Mouse (Mus musculus) kidney, embryonic 16.5 days (tissue): ENCODE measurements around the gene Ttf1. TPM values are rescaled to one million over a fixed set of nuclear protein-coding genes. Genes with fewer than 3 reads are reported as not detected.

Experiments
- ATAC-seq: fragments of 200-750 bp; cut with Nextera tagmentation; 2 replicates; pipeline ENCODE4 v1.8.0; 2017; ENCODE audit warnings: moderate TSS enrichment; ENCODE audit not compliant: low FRiP score, low TSS enrichment
- H3K27ac ChIP-seq: fragments of 300-500 bp; sonication (generic); 2 replicates; pipeline ENCODE4 v1.5.1; 2014; ENCODE audit warnings: low read length
- H3K27me3 ChIP-seq: fragments of 300-500 bp; sonication (generic); 2 replicates; pipeline ENCODE4 v1.6.1; 2014; ENCODE audit warnings: low read length, control low read depth, mixed read lengths; ENCODE audit not compliant: insufficient read depth
- H3K36me3 ChIP-seq: fragments of 300-500 bp; sonication (generic); 2 replicates; pipeline ENCODE4 v1.6.1; 2014; ENCODE audit warnings: low read length, control low read depth, mixed read lengths; ENCODE audit not compliant: insufficient read depth
- H3K4me1 ChIP-seq: fragments of 300-500 bp; sonication (generic); 2 replicates; pipeline ENCODE4 v1.6.1; 2014; ENCODE audit warnings: low read length, control low read depth, mixed read lengths; ENCODE audit not compliant: insufficient read depth
- H3K4me2 ChIP-seq: fragments of 300-500 bp; sonication (generic); replicated peaks from 2 replicates; pipeline ENCODE4 v1.6.1; 2014; ENCODE audit warnings: low read depth, low read length
- H3K4me3 ChIP-seq: fragments of 300-500 bp; sonication (generic); 2 replicates; pipeline ENCODE4 v1.5.1; 2014; ENCODE audit warnings: mild to moderate bottlenecking, low read length
- H3K9ac ChIP-seq: fragments of 300-500 bp; sonication (generic); replicated peaks from 2 replicates; pipeline ENCODE4 v1.6.1; 2014; ENCODE audit warnings: low read length
- H3K9me3 ChIP-seq: fragments of 300-500 bp; sonication (generic); 2 replicates; pipeline ENCODE4 v1.6.1; 2016; ENCODE audit warnings: low read length, control low read depth
- WGBS: fragments of 180-500 bp; shearing (Covaris S2); extraction: QIAGEN DNeasy Blood & Tissue Kit; methylation state at CpG from one replicate; pipeline ENCODE4 v1.1.7; 2014; 5-methylcytosine and 5-hydroxymethylcytosine counted together
- polyA plus RNA-seq: library from polyadenylated mRNA; unstranded; fragments of >200 nt; fragmentation: Nextera tagmentation; extraction: Ambion mirVana; gene quantifications from 2 replicates; pipeline ENCODE4 v1.2.1, GENCODE M21; 2015

Gene Ttf1
- polyA plus RNA-seq, 1 experiment from 2014 or later = 10.2 TPM

GRCm38 (mm10) chr2:29053802-29054544 lies 6.1 kb upstream of the Ttf1 start:
- Histone ChIP-seq H3K27me3 (peaks cover 27% of the 10 kb centered on the region), H3K9ac (peak overlapping the region; percentile 74), H3K27ac (no peak overlapping the region), H3K4me1 (peaks cover 7% of the 10 kb centered on the region), H3K4me3 (peak overlapping the region; percentile 57), H3K9me3 (no peaks in the 10 kb centered on the region), H3K36me3 (no peaks in the 10 kb centered on the region), H3K4me2 (peak overlapping the region; percentile 88)
- 2% methylated on average over 20 of the region's 20 CpGs for WGBS
- peak; percentile 57 for ATAC-seq

- 2% methylated on average over 30 of the region's 30 CpGs for WGBS
- ATAC-seq = peak; percentile 39; the same call in 1 of the 2 replicates
- no peaks in the 10 kb centered on the region for H3K9me3 ChIP-seq
- H3K36me3 ChIP-seq = no peaks in the 10 kb centered on the region
- peak overlapping the region; percentile 88 for H3K4me2 ChIP-seq
- no peak overlapping the region for H3K27ac ChIP-seq
- H3K4me3 ChIP-seq = peak overlapping the region; percentile 57
- H3K9ac ChIP-seq = peak overlapping the region; percentile 74
- H3K27me3 ChIP-seq = peaks cover 27% of the 10 kb centered on the region
- peaks cover 7% of the 10 kb centered on the region for H3K4me1 ChIP-seq
Observed at GRCm38 (mm10) chr2:29054545-29054935, 5.5 kb upstream of the Ttf1 start.

GRCm38 (mm10) chr2:29054991-29055390 lies 5.1 kb upstream of the Ttf1 start, which contains the start of gene Cfap77:
TSS of gene Cfap77 (minus strand) at chr2:29055066.
- peaks cover 7% of the 10 kb centered on the region for H3K4me1 ChIP-seq
- peak; percentile 83 for ATAC-seq
- peak within 1 kb of the TSS; percentile 74 for H3K9ac ChIP-seq
- peak within 1 kb of the TSS; percentile 57 for H3K4me3 ChIP-seq
- H3K27me3 ChIP-seq = peaks cover 27% of the 10 kb centered on the region
- peak within 1 kb of the TSS; percentile 88 for H3K4me2 ChIP-seq
- no peaks in the 10 kb centered on the region for H3K36me3 ChIP-seq
- H3K9me3 ChIP-seq = no peaks in the 10 kb centered on the region
- H3K27ac ChIP-seq = no peak within 1 kb of the TSS
- under 1% methylated on average over 25 of the region's 25 CpGs for WGBS

- Histone ChIP-seq H3K9ac (no peak overlapping the region), H3K9me3 (no peaks in the 10 kb centered on the region), H3K4me2 (no peak overlapping the region), H3K4me3 (no peak overlapping the region), H3K4me1 (peaks cover 9% of the 10 kb centered on the region), H3K27ac (no peak overlapping the region), H3K27me3 (no peaks in the 10 kb centered on the region), H3K36me3 (peaks cover 21% of the 10 kb centered on the region)
- WGBS = 91% methylated on average over 6 of the region's 6 CpGs
- ATAC-seq = no peak
Observed at GRCm38 (mm10) chr2:29065796-29066195, 5.7 kb downstream of the Ttf1 start.

GRCm38 (mm10) chr2:29066410-29066809 lies 6.3 kb downstream of the Ttf1 start:
- H3K27me3 ChIP-seq = no peaks in the 10 kb centered on the region
- peaks cover 27% of the 10 kb centered on the region for H3K36me3 ChIP-seq
- H3K4me3 ChIP-seq = no peak overlapping the region
- H3K27ac ChIP-seq = no peak overlapping the region
- H3K9me3 ChIP-seq = no peaks in the 10 kb centered on the region
- ATAC-seq = 0 out of 2 replicates have a peak, but pooled peaks have one; percentile 6
- 54% methylated on average over 7 of the region's 7 CpGs for WGBS
- no peak overlapping the region for H3K9ac ChIP-seq
- H3K4me1 ChIP-seq = peaks cover 2% of the 10 kb centered on the region; the same call in 1 of the 2 replicates
- H3K4me2 ChIP-seq = no peak overlapping the region

GRCm38 (mm10) chr2:29074676-29075075 lies 14.6 kb downstream of the Ttf1 start:
- Histone ChIP-seq H3K4me3 (no peak overlapping the region), H3K27ac (no peak overlapping the region), H3K4me1 (no peaks in the 10 kb centered on the region), H3K9me3 (no peaks in the 10 kb centered on the region), H3K36me3 (peaks cover 68% of the 10 kb centered on the region), H3K27me3 (no peaks in the 10 kb centered on the region), H3K9ac (no peak overlapping the region), H3K4me2 (no peak overlapping the region)
- ATAC-seq = no peak
- 93% methylated on average over 7 of the region's 7 CpGs for WGBS

- no peak overlapping the region for H3K9ac ChIP-seq
- H3K4me1 ChIP-seq = no peaks in the 10 kb centered on the region
- H3K4me3 ChIP-seq = no peak overlapping the region
- ATAC-seq = no peak
- 89% methylated on average over 11 of the region's 11 CpGs for WGBS
- H3K4me2 ChIP-seq = no peak overlapping the region
- H3K27me3 ChIP-seq = no peaks in the 10 kb centered on the region
- no peaks in the 10 kb centered on the region for H3K9me3 ChIP-seq
- peaks cover 68% of the 10 kb centered on the region for H3K36me3 ChIP-seq
- H3K27ac ChIP-seq = no peak overlapping the region
Observed at GRCm38 (mm10) chr2:29075331-29076070, 15.4 kb downstream of the Ttf1 start.

GRCm38 (mm10) chr2:29076226-29076625 lies 16.2 kb downstream of the Ttf1 start:
- H3K4me2 ChIP-seq = no peak overlapping the region
- H3K36me3 ChIP-seq = peaks cover 68% of the 10 kb centered on the region
- no peak overlapping the region for H3K27ac ChIP-seq
- no peak overlapping the region for H3K4me3 ChIP-seq
- no peaks in the 10 kb centered on the region for H3K4me1 ChIP-seq
- no peaks in the 10 kb centered on the region for H3K9me3 ChIP-seq
- ATAC-seq = no peak
- H3K27me3 ChIP-seq = no peaks in the 10 kb centered on the region
- no peak overlapping the region for H3K9ac ChIP-seq
- 94% methylated on average over 2 of the region's 2 CpGs for WGBS

- 46% methylated on average over 3 of the region's 3 CpGs for WGBS
- peaks cover 80% of the 10 kb centered on the region for H3K36me3 ChIP-seq
- ATAC-seq = no peak
Observed at GRCm38 (mm10) chr2:29081965-29082364, 21.9 kb downstream of the Ttf1 start.

GRCm38 (mm10) chr2:29086026-29086425 lies 26.0 kb downstream of the Ttf1 start:
- H3K27me3 ChIP-seq = no peaks in the 10 kb centered on the region
- peaks cover 50% of the 10 kb centered on the region for H3K36me3 ChIP-seq
- H3K4me1 ChIP-seq = no peaks in the 10 kb centered on the region
- WGBS = 93% methylated on average over 7 of the region's 7 CpGs
- no peak overlapping the region for H3K4me2 ChIP-seq
- no peak for ATAC-seq
- no peak overlapping the region for H3K9ac ChIP-seq
- H3K27ac ChIP-seq = no peak overlapping the region
- no peaks in the 10 kb centered on the region for H3K9me3 ChIP-seq
- no peak overlapping the region for H3K4me3 ChIP-seq

More at GRCm38 (mm10) chr2:29081965-29082364, 21.9 kb downstream of the Ttf1 start:
- no peaks in the 10 kb centered on the region for H3K4me1 ChIP-seq
- no peak overlapping the region for H3K9ac ChIP-seq
- H3K4me2 ChIP-seq = no peak overlapping the region
- H3K4me3 ChIP-seq = no peak overlapping the region
- H3K27me3 ChIP-seq = no peaks in the 10 kb centered on the region
- no peak overlapping the region for H3K27ac ChIP-seq
- no peaks in the 10 kb centered on the region for H3K9me3 ChIP-seq
